Mouse (Mus musculus): ENCODE results near the gene 2210016L21Rik. TPM values are rescaled to one million over a fixed set of nuclear protein-coding genes. Genes with fewer than 3 reads are reported as not detected.

The 2210016L21Rik gene
- polyA plus RNA-seq, 1 experiment from 2014 or later: 48.0 TPM

DNA sequence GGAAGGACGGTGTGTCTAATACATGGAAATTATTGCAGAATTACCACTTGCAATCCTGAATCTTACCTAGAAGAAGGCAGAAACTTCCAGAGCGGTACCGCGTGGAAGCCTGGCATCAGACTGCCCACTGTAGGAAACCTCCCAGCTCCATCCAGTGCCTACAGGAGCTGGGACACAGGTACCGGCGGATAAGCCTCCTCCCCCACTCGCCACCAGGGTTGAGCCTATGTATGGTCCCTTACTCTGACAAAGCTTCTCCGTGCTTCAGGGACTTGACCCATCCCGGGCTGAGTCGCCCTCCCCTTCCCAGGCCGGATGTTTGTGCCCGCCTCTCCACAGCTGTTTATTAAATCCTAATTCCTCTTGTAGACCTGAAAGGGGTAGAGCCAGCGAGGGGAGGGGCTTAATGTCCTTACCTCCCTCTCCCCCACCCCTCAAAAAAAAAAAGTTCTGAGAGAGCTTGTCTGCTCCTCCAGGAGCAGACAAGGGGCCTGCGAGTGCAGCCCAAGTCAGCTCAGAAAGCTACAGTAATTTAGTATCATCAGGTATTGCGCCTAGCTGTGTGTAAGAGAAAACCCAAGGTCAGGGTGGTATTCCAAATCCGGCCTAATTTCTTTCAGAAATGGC lies 38.3 kb downstream of the 2210016L21Rik start:
- no peaks in the 10 kb centered on the region for H3K27me3 ChIP-seq (ENCODE audit: control insufficient read depth, insufficient read depth, low read depth, low read length)
- no peaks in the 10 kb centered on the region for H3K9me3 ChIP-seq (ENCODE audit: control insufficient read depth, low read length)
- H3K27ac ChIP-seq (ENCODE audit: low read length): no peak overlapping the region
- H3K9ac ChIP-seq (ENCODE audit: low read length): peak overlapping the region; percentile 59
- 22% methylated on average over 16 of the region's 16 CpGs for WGBS
- H3K36me3 ChIP-seq (ENCODE audit: control insufficient read depth, insufficient read depth, low read length): no peaks in the 10 kb centered on the region
- peak overlapping the region; percentile 52 for H3K4me3 ChIP-seq (ENCODE audit: low read length)
- peaks cover 15% of the 10 kb centered on the region for H3K4me1 ChIP-seq (replicated peaks; ENCODE audit: control insufficient read depth, insufficient read depth, low read length)
- ATAC-seq (ENCODE audit: low read depth): peak; percentile 27
- H3K4me2 ChIP-seq (ENCODE audit: low read depth, low read length): peak overlapping the region; percentile 96

DNA sequence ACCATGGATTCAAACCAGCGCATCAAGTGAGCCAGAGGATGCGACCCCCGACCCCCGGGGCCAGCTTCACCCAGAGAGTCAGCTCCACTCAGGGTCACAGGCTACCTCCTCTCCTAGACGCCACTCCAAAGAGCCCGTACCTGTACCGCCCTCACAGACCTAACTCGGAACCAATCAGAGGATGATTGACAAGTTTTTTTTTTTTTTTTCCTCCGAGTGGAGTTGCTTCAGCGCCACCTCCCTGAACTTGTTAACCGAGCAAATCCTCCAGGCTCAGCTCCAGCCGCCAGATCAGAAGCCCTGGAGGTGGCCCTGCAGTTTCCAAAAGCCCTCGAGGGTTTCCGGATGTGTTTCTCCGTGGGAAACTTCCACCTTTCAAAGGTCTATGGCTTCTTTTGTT lies 40.0 kb downstream of the 2210016L21Rik start:
- H3K4me3 ChIP-seq (ENCODE audit: low read length): no peak overlapping the region
- peaks cover 15% of the 10 kb centered on the region for H3K4me1 ChIP-seq (replicated peaks; ENCODE audit: control insufficient read depth, insufficient read depth, low read length)
- no peaks in the 10 kb centered on the region for H3K36me3 ChIP-seq (ENCODE audit: control insufficient read depth, insufficient read depth, low read length)
- 51% methylated on average over 15 of the region's 15 CpGs for WGBS
- H3K9me3 ChIP-seq (ENCODE audit: control insufficient read depth, low read length): no peaks in the 10 kb centered on the region
- ATAC-seq (ENCODE audit: low read depth): no peak
- no peak overlapping the region for H3K4me2 ChIP-seq (ENCODE audit: low read depth, low read length)
- H3K9ac ChIP-seq (ENCODE audit: low read length): no peak overlapping the region
- H3K27ac ChIP-seq (ENCODE audit: low read length): no peak overlapping the region
- no peaks in the 10 kb centered on the region for H3K27me3 ChIP-seq (ENCODE audit: control insufficient read depth, insufficient read depth, low read depth, low read length)

DNA sequence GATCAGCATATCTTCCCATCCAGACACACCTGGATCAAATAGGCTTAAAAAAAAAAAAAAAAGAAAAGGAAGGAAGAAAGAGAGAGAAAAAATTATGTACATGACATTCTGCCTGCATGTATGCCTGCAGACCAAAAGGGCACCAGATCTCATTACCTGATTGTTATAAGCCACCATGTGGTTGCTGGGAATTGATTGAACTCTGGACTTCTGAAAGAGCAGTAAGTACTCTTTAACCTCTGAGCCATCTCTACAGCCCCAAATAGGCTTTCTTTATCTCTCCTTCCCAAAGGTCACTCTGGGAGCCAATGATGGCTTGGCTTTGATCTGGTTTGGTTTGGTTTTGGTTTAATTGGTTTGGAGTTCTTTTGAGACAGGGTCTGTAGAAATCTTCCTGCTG lies 43.1 kb downstream of the 2210016L21Rik start:
- H3K36me3 ChIP-seq (ENCODE audit: control insufficient read depth, insufficient read depth, low read length): no peaks in the 10 kb centered on the region
- H3K4me3 ChIP-seq (ENCODE audit: low read length): no peak overlapping the region
- no peaks in the 10 kb centered on the region for H3K9me3 ChIP-seq (ENCODE audit: control insufficient read depth, low read length)
- no peak overlapping the region for H3K27ac ChIP-seq (ENCODE audit: low read length)
- ATAC-seq (ENCODE audit: low read depth): no peak
- H3K9ac ChIP-seq (ENCODE audit: low read length): no peak overlapping the region
- H3K4me1 ChIP-seq (replicated peaks; ENCODE audit: control insufficient read depth, insufficient read depth, low read length): peaks cover 4% of the 10 kb centered on the region
- no peak overlapping the region for H3K4me2 ChIP-seq (ENCODE audit: low read depth, low read length)
- no peaks in the 10 kb centered on the region for H3K27me3 ChIP-seq (ENCODE audit: control insufficient read depth, insufficient read depth, low read depth, low read length)

DNA sequence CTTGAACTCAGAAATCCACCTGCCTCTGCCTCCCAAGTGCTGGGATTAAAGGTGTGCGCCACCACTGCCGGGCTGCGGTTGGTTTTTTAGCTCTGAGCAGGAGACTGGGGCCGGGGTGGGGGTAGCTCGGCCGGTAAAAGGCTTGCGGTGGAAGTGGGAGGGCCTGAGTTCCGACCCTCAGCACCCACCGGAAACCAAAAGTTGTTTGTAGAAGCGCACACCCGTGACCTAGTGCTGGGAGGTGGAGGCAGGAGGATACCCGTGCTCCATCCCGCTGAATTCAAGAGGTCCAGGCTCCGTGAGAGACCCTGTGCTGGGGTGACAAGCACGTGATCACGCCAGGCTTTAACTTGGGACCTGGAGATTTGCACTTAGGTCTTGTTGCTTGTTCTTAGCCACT lies 54.5 kb downstream of the 2210016L21Rik start:
- Histone ChIP-seq H3K4me1 (replicated peaks; ENCODE audit: control insufficient read depth, insufficient read depth, low read length) (no peaks in the 10 kb centered on the region), H3K9me3 (ENCODE audit: control insufficient read depth, low read length) (no peaks in the 10 kb centered on the region), H3K9ac (ENCODE audit: low read length) (no peak overlapping the region), H3K27ac (ENCODE audit: low read length) (no peak overlapping the region), H3K4me2 (ENCODE audit: low read depth, low read length) (no peak overlapping the region), H3K36me3 (ENCODE audit: control insufficient read depth, insufficient read depth, low read length) (no peaks in the 10 kb centered on the region), H3K4me3 (ENCODE audit: low read length) (no peak overlapping the region), H3K27me3 (ENCODE audit: control insufficient read depth, insufficient read depth, low read depth, low read length) (no peaks in the 10 kb centered on the region)
- 71% methylated on average over 16 of the region's 16 CpGs for WGBS
- ATAC-seq (ENCODE audit: low read depth): no peak

DNA sequence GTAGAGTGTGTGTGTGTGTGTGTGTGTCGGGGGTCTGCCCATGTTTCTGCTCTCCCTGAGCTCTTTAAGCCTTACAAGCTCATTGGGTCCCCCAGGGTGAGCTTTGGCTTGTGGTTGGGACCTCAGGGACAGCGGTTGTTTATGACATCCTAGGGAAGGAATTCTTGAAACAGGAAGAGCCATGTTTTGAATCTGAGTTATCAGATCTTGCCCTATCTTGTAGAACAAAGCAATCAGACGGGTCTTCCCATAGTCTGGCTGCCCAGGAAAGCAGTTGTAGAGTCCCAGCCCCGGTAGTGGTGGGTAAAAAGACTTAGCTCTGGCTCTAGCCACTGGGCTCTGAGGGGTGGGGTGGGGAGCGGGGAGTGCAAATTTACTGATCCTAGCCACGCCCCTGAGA lies 55.4 kb downstream of the 2210016L21Rik start:
- ATAC-seq (ENCODE audit: low read depth): no peak
- Histone ChIP-seq H3K4me3 (ENCODE audit: low read length) (no peak overlapping the region), H3K4me2 (ENCODE audit: low read depth, low read length) (no peak overlapping the region), H3K9me3 (ENCODE audit: control insufficient read depth, low read length) (no peaks in the 10 kb centered on the region), H3K4me1 (replicated peaks; ENCODE audit: control insufficient read depth, insufficient read depth, low read length) (no peaks in the 10 kb centered on the region), H3K9ac (ENCODE audit: low read length) (no peak overlapping the region), H3K27me3 (ENCODE audit: control insufficient read depth, insufficient read depth, low read depth, low read length) (no peaks in the 10 kb centered on the region), H3K27ac (ENCODE audit: low read length) (no peak overlapping the region; the same call in 1 of the 2 replicates), H3K36me3 (ENCODE audit: control insufficient read depth, insufficient read depth, low read length) (no peaks in the 10 kb centered on the region)
- 44% methylated on average over 6 of the region's 6 CpGs for WGBS

Other genes with a start within 250 kb of the 2210016L21Rik start
- 11.5 and 14.0 TPM in 2 replicates for gene Tchp, start 234.4 kb upstream of the 2210016L21Rik start, polyA plus RNA-seq (2015; fragmentation: Nextera tagmentation; extraction: Ambion mirVana)
- 31.2 and 43.1 TPM in 2 replicates for gene Ankrd13a, start 167.5 kb upstream of the 2210016L21Rik start, polyA plus RNA-seq (2015; fragmentation: Nextera tagmentation; extraction: Ambion mirVana)
- 57.4 and 59.0 TPM in 2 replicates for gene Git2, start 166.6 kb upstream of the 2210016L21Rik start, polyA plus RNA-seq (2015; fragmentation: Nextera tagmentation; extraction: Ambion mirVana)
- 70.6 and 70.9 TPM in 2 replicates for gene 1500011B03Rik, start 118.7 kb upstream of the 2210016L21Rik start, polyA plus RNA-seq (2015; fragmentation: Nextera tagmentation; extraction: Ambion mirVana)
- not detected in 2 replicates for gene 4930519G04Rik, start 88.5 kb upstream of the 2210016L21Rik start, polyA plus RNA-seq (2015; fragmentation: Nextera tagmentation; extraction: Ambion mirVana)
- gene Gm9936, start 83.5 kb upstream of the 2210016L21Rik start, polyA plus RNA-seq (2015; fragmentation: Nextera tagmentation; extraction: Ambion mirVana): 0.06 and 0.11 TPM in 2 replicates
- gene Oasl2, start 45.2 kb upstream of the 2210016L21Rik start, polyA plus RNA-seq (2015; fragmentation: Nextera tagmentation; extraction: Ambion mirVana): 8.3 and 9.3 TPM in 2 replicates
- gene Oasl1, start 18.9 kb upstream of the 2210016L21Rik start, polyA plus RNA-seq (2015; fragmentation: Nextera tagmentation; extraction: Ambion mirVana): 0.50 and 0.85 TPM in 2 replicates
- 0.08 and 0.16 TPM in 2 replicates for gene Hnf1a, start 28.9 kb downstream of the 2210016L21Rik start, polyA plus RNA-seq (2015; fragmentation: Nextera tagmentation; extraction: Ambion mirVana)
- 9.6 and 9.8 TPM in 2 replicates for gene Sppl3, start 69.0 kb downstream of the 2210016L21Rik start, polyA plus RNA-seq (2015; fragmentation: Nextera tagmentation; extraction: Ambion mirVana)
- gene Gm10401, start 156.1 kb downstream of the 2210016L21Rik start, polyA plus RNA-seq (2015; fragmentation: Nextera tagmentation; extraction: Ambion mirVana): 23.2 and 25.4 TPM in 2 replicates
- 64.5 and 69.2 TPM in 2 replicates for gene Acads, start 177.2 kb downstream of the 2210016L21Rik start, polyA plus RNA-seq (2015; fragmentation: Nextera tagmentation; extraction: Ambion mirVana)
- 34.3 and 35.2 TPM in 2 replicates for gene Unc119b, start 192.8 kb downstream of the 2210016L21Rik start, polyA plus RNA-seq (2015; fragmentation: Nextera tagmentation; extraction: Ambion mirVana)
- 58.9 and 62.1 TPM in 2 replicates for gene Mlec, start 216.0 kb downstream of the 2210016L21Rik start, polyA plus RNA-seq (2015; fragmentation: Nextera tagmentation; extraction: Ambion mirVana)

Data from lung, embryonic 16.5 days (tissue).